Mouse (Mus musculus): Measurements from ENCODE around the gene Prkag2. TPM values are rescaled to one million over a fixed set of nuclear protein-coding genes. Genes with fewer than 3 reads are reported as not detected.

Prkag2 gene
- 103 and 117 TPM in 2 replicates for polyA plus RNA-seq (2012; rRNA removed)

DNA sequence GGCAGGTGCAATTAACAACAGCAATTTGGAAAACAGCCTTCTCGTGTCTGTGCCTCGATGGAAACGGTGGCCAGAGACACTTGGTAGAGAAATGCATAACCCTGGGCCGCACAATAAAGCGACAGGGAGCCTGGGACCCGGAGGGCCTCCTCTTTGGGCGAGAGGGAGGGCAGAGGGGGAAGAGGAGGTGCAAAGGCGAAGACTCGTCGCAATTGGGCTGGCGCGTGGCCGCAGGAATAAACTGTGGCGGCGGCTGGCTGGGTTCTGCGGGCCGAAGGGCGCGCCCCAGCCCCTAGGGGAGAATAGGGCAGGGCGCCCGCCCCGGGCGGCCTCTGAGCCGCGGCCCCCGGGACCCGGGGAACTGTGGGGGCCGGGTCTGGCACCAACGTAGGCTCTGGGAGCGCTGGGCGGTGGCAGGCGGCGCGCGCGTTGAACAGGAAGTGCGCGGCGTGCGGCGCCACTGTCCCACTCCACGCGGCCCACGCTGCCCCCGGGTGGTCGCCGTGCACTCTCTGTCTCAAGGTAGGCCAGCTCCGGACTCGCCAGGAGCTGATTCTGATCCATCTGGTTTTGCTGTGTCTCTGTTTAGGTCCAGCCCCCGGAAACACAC, at the start of gene Prkag2:
TSS of gene Prkag2 (minus strand) at position 127 of the 610 bp plus-strand sequence.
- peaks cover 4% of the 10 kb centered on the region for H3K4me1 ChIP-seq (ENCODE audit: control insufficient read depth, insufficient read depth, low read length)
- peak within 1 kb of the TSS; percentile 56 for H3K27ac ChIP-seq (ENCODE audit: insufficient read depth, low read length)
- TF ChIP-seq POLR2A (IDR thresholded peaks at IDR 0.05; ENCODE audit: extremely low read depth, insufficient read depth, low read length) (no peak), CTCF (IDR thresholded peaks at IDR 0.05; ENCODE audit: extremely low read depth, insufficient read depth, low read length) (no peak)
- peak within 1 kb of the TSS; percentile 84 for H3K4me3 ChIP-seq (ENCODE audit: insufficient read depth, low read length)

DNA sequence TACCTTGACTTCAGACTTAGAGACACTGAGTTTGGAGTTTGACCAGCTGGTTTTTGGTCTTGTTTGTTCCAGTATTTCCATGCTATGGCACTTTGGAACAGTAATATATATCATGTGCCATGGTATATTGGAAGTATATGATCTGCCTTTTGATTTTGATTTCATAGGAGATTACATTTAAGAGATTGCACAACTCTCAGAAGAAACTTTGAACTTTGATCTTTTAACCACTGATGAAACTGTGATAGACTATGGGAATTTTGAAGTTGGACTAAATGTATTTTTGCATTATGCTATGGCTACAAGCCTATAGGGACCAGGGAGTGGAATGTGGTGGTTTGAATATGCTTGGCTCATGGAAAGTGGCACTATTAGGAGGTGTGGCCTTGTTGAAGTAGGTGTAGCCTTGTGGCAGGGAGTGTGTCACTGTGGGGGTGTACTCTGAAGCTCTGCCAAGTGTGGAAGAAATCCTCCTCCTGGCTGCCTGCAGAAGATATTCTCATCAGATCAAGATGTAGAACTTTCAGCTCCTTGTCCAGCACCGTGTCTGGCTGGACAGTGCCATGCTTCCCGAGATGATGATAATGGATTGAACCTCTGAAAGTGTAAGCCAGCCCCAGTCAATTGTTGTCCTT, 49.0 kb upstream of the Prkag2 start:
- H3K27ac ChIP-seq (ENCODE audit: insufficient read depth, low read length) = no peak overlapping the region
- H3K4me1 ChIP-seq (ENCODE audit: control insufficient read depth, insufficient read depth, low read length) = no peaks in the 10 kb centered on the region
- TF ChIP-seq POLR2A (IDR thresholded peaks at IDR 0.05; ENCODE audit: extremely low read depth, insufficient read depth, low read length) (no peak), CTCF (IDR thresholded peaks at IDR 0.05; ENCODE audit: extremely low read depth, insufficient read depth, low read length) (no peak)
- H3K4me3 ChIP-seq (ENCODE audit: insufficient read depth, low read length) = no peak overlapping the region

DNA sequence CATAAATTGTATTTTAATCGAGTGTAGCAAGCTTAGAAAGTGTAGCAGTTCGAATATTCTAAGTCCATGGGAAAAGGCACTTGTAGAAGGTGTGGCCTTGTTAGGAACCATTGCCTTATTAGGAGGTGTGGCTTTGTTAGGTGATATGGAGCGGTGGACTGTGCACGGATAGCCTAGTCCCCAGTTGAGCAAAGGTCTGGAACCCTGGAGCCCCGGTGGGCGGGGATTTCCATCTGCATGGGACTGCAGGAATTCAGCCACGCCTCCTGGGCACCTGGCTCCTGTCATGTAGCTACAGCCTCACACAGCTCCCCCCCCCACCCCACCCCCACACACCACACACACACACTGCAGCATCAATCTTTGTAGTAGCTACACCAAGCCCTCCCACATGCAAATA, 46.3 kb upstream of the Prkag2 start:
- Histone ChIP-seq H3K27ac (ENCODE audit: insufficient read depth, low read length) (no peak overlapping the region), H3K4me3 (ENCODE audit: insufficient read depth, low read length) (no peak overlapping the region), H3K4me1 (ENCODE audit: control insufficient read depth, insufficient read depth, low read length) (no peaks in the 10 kb centered on the region)
- TF ChIP-seq CTCF (IDR thresholded peaks at IDR 0.05; ENCODE audit: extremely low read depth, insufficient read depth, low read length) (no peak), POLR2A (IDR thresholded peaks at IDR 0.05; ENCODE audit: extremely low read depth, insufficient read depth, low read length) (no peak)

DNA sequence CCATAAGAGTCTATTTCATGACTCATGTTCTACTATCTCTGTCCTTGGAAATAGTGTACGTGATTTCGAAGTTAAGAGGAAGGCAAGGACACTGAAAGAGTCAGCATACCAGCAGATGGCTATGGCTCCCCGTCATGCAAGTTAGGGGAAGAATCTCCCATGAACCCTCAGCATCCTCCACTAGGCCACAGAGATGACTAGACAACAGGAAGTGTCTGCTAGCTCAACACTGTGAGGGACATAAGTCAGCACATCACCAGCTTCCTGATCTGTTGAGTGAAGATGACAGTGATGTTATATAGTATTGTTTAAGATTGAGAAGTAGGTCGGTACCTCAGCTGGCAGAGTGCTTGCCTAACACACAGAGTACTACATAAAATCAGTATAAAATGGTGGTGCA, 27.4 kb upstream of the Prkag2 start:
- H3K4me3 ChIP-seq (ENCODE audit: insufficient read depth, low read length) = no peak overlapping the region
- no peak for TF ChIP-seq POLR2A (IDR thresholded peaks at IDR 0.05; ENCODE audit: extremely low read depth, insufficient read depth, low read length)
- no peak for TF ChIP-seq CTCF (IDR thresholded peaks at IDR 0.05; ENCODE audit: extremely low read depth, insufficient read depth, low read length)
- H3K27ac ChIP-seq (ENCODE audit: insufficient read depth, low read length) = no peak overlapping the region
- H3K4me1 ChIP-seq (ENCODE audit: control insufficient read depth, insufficient read depth, low read length) = no peaks in the 10 kb centered on the region

GRCm38 (mm10) chr5:25125884-25126560, 25.6 kb upstream of the Prkag2 start:
- no peak overlapping the region for H3K27ac ChIP-seq (ENCODE audit: insufficient read depth, low read length)
- no peak overlapping the region for H3K4me3 ChIP-seq (ENCODE audit: insufficient read depth, low read length)
- TF ChIP-seq POLR2A (IDR thresholded peaks at IDR 0.05; ENCODE audit: extremely low read depth, insufficient read depth, low read length) = no peak
- TF ChIP-seq CTCF (IDR thresholded peaks at IDR 0.05; ENCODE audit: extremely low read depth, insufficient read depth, low read length) = no peak
- H3K4me1 ChIP-seq (ENCODE audit: control insufficient read depth, insufficient read depth, low read length) = no peaks in the 10 kb centered on the region

- no peak for TF ChIP-seq POLR2A (IDR thresholded peaks at IDR 0.05; ENCODE audit: extremely low read depth, insufficient read depth, low read length)
- no peak overlapping the region for H3K4me3 ChIP-seq (ENCODE audit: insufficient read depth, low read length)
- H3K27ac ChIP-seq (ENCODE audit: insufficient read depth, low read length) = no peak overlapping the region
These were observed 22.1 kb upstream of the Prkag2 start for GRCm38 (mm10) chr5:25122534-25122933.

GRCm38 (mm10) chr5:25119148-25119547, 18.7 kb upstream of the Prkag2 start:
- H3K4me1 ChIP-seq (ENCODE audit: control insufficient read depth, insufficient read depth, low read length) = peaks cover 10% of the 10 kb centered on the region
- TF ChIP-seq CTCF (IDR thresholded peaks at IDR 0.05; ENCODE audit: extremely low read depth, insufficient read depth, low read length) (no peak), POLR2A (IDR thresholded peaks at IDR 0.05; ENCODE audit: extremely low read depth, insufficient read depth, low read length) (0 out of 2 replicates have a peak, but pooled peaks have one; percentile 31)
- H3K4me3 ChIP-seq (ENCODE audit: insufficient read depth, low read length) = no peak overlapping the region
- no peak overlapping the region for H3K27ac ChIP-seq (ENCODE audit: insufficient read depth, low read length)

More at GRCm38 (mm10) chr5:25122534-25122933, 22.1 kb upstream of the Prkag2 start:
- H3K4me1 ChIP-seq (ENCODE audit: control insufficient read depth, insufficient read depth, low read length) = no peaks in the 10 kb centered on the region; the same call in 1 of the 2 replicates

DNA sequence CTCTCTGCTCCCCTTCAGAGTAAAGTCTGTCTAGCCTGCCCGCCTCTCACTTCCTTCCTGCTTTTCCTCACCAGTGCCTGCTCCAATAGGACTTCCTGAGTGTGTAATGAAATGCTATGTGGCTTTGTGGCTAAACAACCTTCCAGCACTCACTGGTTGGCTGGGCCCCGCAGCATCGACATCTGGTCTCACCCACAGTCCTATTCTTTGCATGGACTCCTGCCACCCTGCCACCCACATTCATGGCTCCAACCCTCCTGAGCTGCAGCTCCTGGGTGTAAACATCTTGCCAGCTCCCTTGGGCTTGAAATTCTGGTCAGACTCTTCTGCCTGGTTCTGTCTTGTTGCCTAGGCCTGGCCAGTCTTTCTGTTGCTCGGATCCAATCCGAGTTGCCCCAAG, 15.6 kb upstream of the Prkag2 start:
- TF ChIP-seq POLR2A (IDR thresholded peaks at IDR 0.05; ENCODE audit: extremely low read depth, insufficient read depth, low read length) (no peak), CTCF (IDR thresholded peaks at IDR 0.05; ENCODE audit: extremely low read depth, insufficient read depth, low read length) (no peak)
- H3K4me1 ChIP-seq (ENCODE audit: control insufficient read depth, insufficient read depth, low read length) = peaks cover 10% of the 10 kb centered on the region
- no peak overlapping the region for H3K4me3 ChIP-seq (ENCODE audit: insufficient read depth, low read length)
- peak overlapping the region; percentile 20; the same call in 1 of the 2 replicates for H3K27ac ChIP-seq (ENCODE audit: insufficient read depth, low read length)

GRCm38 (mm10) chr5:25115216-25115615, 14.8 kb upstream of the Prkag2 start:
- no peak overlapping the region for H3K4me3 ChIP-seq (ENCODE audit: insufficient read depth, low read length)
- TF ChIP-seq CTCF (IDR thresholded peaks at IDR 0.05; ENCODE audit: extremely low read depth, insufficient read depth, low read length) = no peak
- no peak for TF ChIP-seq POLR2A (IDR thresholded peaks at IDR 0.05; ENCODE audit: extremely low read depth, insufficient read depth, low read length)
- peaks cover 10% of the 10 kb centered on the region for H3K4me1 ChIP-seq (ENCODE audit: control insufficient read depth, insufficient read depth, low read length)
- H3K27ac ChIP-seq (ENCODE audit: insufficient read depth, low read length) = no peak overlapping the region

All from cortical plate, adult 2 months (tissue).